Mouse (Mus musculus) liver, embryonic 13.5 days (tissue): Measurements from ENCODE around the gene Map2. TPM values are rescaled to one million over a fixed set of nuclear protein-coding genes. Genes with fewer than 3 reads are reported as not detected.

ENCODE experiments used
- ATAC-seq: fragments of 200-750 bp; cut with Nextera tagmentation; 2 replicates; pipeline ENCODE4 v1.8.0; 2017; ENCODE audit warnings: low read depth, mild to moderate bottlenecking, moderate number of reproducible peaks, moderate library complexity
- DNase-seq: peaks from one replicate; pipeline ENCODE4 v3.0.0; 2022
- H3K27ac ChIP-seq: fragments of 300-500 bp; sonication (generic); 2 replicates; pipeline ENCODE4 v1.5.1; 2015; ENCODE audit warnings: moderate library complexity, mild to moderate bottlenecking, inconsistent platforms
- H3K27me3 ChIP-seq: fragments of 300-500 bp; sonication (generic); 2 replicates; pipeline ENCODE4 v1.6.1; 2015; ENCODE audit warnings: mild to moderate bottlenecking, inconsistent platforms
- H3K36me3 ChIP-seq: fragments of 300-500 bp; sonication (generic); 2 replicates; pipeline ENCODE4 v1.6.1; 2015; ENCODE audit warnings: mild to moderate bottlenecking, inconsistent platforms
- H3K4me1 ChIP-seq: fragments of 300-500 bp; sonication (generic); replicated peaks from 2 replicates; pipeline ENCODE4 v1.6.1; 2015; ENCODE audit warnings: inconsistent platforms
- H3K4me2 ChIP-seq: fragments of 300-500 bp; sonication (generic); 2 replicates; pipeline ENCODE4 v1.6.1; 2015; ENCODE audit warnings: inconsistent platforms, mild to moderate bottlenecking, moderate library complexity
- H3K4me3 ChIP-seq: fragments of 300-500 bp; sonication (generic); replicated peaks from 2 replicates; pipeline ENCODE4 v1.5.1; 2015; ENCODE audit warnings: mild to moderate bottlenecking, inconsistent platforms
- H3K9ac ChIP-seq: fragments of 300-500 bp; sonication (generic); 2 replicates; pipeline ENCODE4 v1.6.1; 2015; ENCODE audit warnings: mild to moderate bottlenecking, inconsistent platforms
- H3K9me3 ChIP-seq: fragments of 300-500 bp; sonication (generic); replicated peaks from 2 replicates; pipeline ENCODE4 v1.6.1; 2016; ENCODE audit warnings: inconsistent platforms
- WGBS: fragments of 180-500 bp; shearing (Covaris S2); methylation state at CpG from one replicate; pipeline ENCODE4 v1.1.7; 2015; ENCODE audit not compliant: insufficient replicate concordance; 5-methylcytosine and 5-hydroxymethylcytosine counted together
- polyA plus RNA-seq: library from polyadenylated mRNA; unstranded; fragments of >200 nt; fragmentation: Nextera tagmentation; extraction: Ambion mirVana; gene quantifications from 2 replicates; pipeline ENCODE4 v1.2.1, GENCODE M21; 2015

Gene Map2
- polyA plus RNA-seq = 0.91 and 1.3 TPM in 2 replicates

- peak within 1 kb of the TSS; percentile 55 for H3K4me3 ChIP-seq
- under 1% methylated on average over 53 of the region's 61 CpGs for WGBS
- no peaks in the 10 kb centered on the region for H3K9me3 ChIP-seq
- H3K4me2 ChIP-seq = peak within 1 kb of the TSS; percentile 68
- peak; percentile 9 for DNase-seq
- ATAC-seq = peak; percentile 94
- H3K4me1 ChIP-seq = 0 out of 2 replicates have a peak, but pooled peaks cover 4% of the 10 kb centered on the region
- H3K9ac ChIP-seq = 0 out of 2 replicates have a peak within 1 kb of the TSS, but pooled peaks have one; percentile 9
- H3K27me3 ChIP-seq = peaks cover 13% of the 10 kb centered on the region; the same call in 1 of the 2 replicates
- H3K36me3 ChIP-seq = no peaks in the 10 kb centered on the region
- H3K27ac ChIP-seq = no peak within 1 kb of the TSS
These were observed at the start of gene Map2 for GRCm38 (mm10) chr1:66175041-66175665. Gene Map2 (plus strand): TSS chr1:66175273.

- no peaks in the 10 kb centered on the region for H3K4me1 ChIP-seq
- ATAC-seq (no peak), DNase-seq (no peak)
These were observed 42.1 kb upstream of the Map2 start for GRCm38 (mm10) chr1:66133014-66133413.

DNA sequence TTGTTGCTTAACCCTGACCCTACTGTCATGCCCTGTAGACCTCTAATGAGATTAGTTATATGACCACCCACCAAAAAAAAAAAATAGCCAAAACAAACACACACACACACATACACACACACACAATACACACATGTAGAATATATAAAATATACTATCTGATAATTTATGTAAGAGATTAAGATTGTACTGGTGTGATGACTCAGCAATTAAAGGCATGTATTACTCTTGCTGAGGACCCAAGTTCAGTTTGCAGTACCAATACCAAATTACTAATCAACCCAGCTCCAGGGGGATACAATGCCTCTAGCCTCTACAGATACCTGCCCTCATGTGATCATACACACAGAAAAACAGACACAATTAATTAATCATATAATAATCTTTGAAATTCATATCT, 39.7 kb upstream of the Map2 start:
- no peak overlapping the region for H3K27ac ChIP-seq
- no peaks in the 10 kb centered on the region for H3K4me1 ChIP-seq
- no peak for DNase-seq
- H3K36me3 ChIP-seq = no peaks in the 10 kb centered on the region
- no peak for ATAC-seq
- no peaks in the 10 kb centered on the region for H3K9me3 ChIP-seq
- no peak overlapping the region for H3K4me2 ChIP-seq
- H3K4me3 ChIP-seq = no peak overlapping the region
- H3K9ac ChIP-seq = no peak overlapping the region
- H3K27me3 ChIP-seq = no peaks in the 10 kb centered on the region

More at GRCm38 (mm10) chr1:66133014-66133413, 42.1 kb upstream of the Map2 start:
- no peaks in the 10 kb centered on the region for H3K9me3 ChIP-seq
- no peaks in the 10 kb centered on the region for H3K27me3 ChIP-seq
- H3K4me3 ChIP-seq = no peak overlapping the region
- no peak overlapping the region for H3K9ac ChIP-seq
- H3K4me2 ChIP-seq = no peak overlapping the region
- H3K27ac ChIP-seq = no peak overlapping the region
- no peaks in the 10 kb centered on the region for H3K36me3 ChIP-seq

GRCm38 (mm10) chr1:66140686-66141085, 34.4 kb upstream of the Map2 start:
- DNase-seq (no peak), ATAC-seq (no peak)
- H3K4me3 ChIP-seq = no peak overlapping the region
- H3K9ac ChIP-seq = no peak overlapping the region
- no peaks in the 10 kb centered on the region for H3K36me3 ChIP-seq
- H3K27me3 ChIP-seq = no peaks in the 10 kb centered on the region
- no peaks in the 10 kb centered on the region for H3K9me3 ChIP-seq
- WGBS = 73% methylated on average over 1 of the region's 1 CpGs
- H3K4me1 ChIP-seq = no peaks in the 10 kb centered on the region
- no peak overlapping the region for H3K27ac ChIP-seq
- H3K4me2 ChIP-seq = no peak overlapping the region

- Histone ChIP-seq H3K9me3 (no peaks in the 10 kb centered on the region), H3K27me3 (no peaks in the 10 kb centered on the region), H3K4me3 (no peak overlapping the region), H3K27ac (no peak overlapping the region), H3K9ac (no peak overlapping the region), H3K4me2 (no peak overlapping the region), H3K36me3 (no peaks in the 10 kb centered on the region), H3K4me1 (no peaks in the 10 kb centered on the region)
- 26% methylated on average over 3 of the region's 3 CpGs for WGBS
- DNase-seq (no peak), ATAC-seq (no peak)
These were observed 29.9 kb upstream of the Map2 start for GRCm38 (mm10) chr1:66145180-66145579.

DNA sequence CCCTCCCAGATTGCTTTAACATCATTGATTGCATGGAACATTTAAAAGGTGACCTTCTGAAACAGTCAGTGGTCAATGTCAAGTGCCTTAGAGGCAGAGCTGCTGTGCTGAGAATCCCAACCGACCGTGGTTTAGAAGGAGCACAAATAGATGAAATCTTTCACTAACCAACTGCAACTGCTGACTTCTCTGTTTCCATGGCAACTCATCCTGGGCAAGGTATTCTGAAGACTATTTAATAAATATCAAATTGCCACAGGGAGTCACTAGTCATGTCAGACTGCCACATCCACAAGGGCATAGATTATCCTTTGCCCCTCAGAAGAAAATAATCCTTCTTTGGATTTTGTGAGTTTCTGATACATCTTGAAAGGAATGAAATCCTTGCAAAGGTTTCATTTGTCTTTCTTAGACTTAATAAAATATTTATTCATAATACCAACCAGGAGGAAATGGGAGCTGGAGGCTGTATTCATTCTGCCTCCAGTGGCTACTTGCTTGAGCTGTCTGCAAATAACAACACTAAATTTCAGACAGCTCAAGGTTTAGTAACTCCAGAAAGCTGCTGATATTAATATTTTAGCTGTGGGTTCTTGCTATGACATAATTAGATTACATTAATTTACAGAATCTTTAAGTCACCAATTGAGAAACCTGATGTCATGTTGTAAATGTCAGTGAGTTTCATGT, 26.1 kb upstream of the Map2 start:
- Histone ChIP-seq H3K36me3 (no peaks in the 10 kb centered on the region), H3K4me1 (no peaks in the 10 kb centered on the region), H3K4me2 (no peak overlapping the region), H3K4me3 (no peak overlapping the region), H3K27ac (no peak overlapping the region), H3K9me3 (no peaks in the 10 kb centered on the region), H3K27me3 (no peaks in the 10 kb centered on the region), H3K9ac (no peak overlapping the region)
- 72% methylated on average over 2 of the region's 2 CpGs for WGBS
- DNase-seq (no peak), ATAC-seq (no peak)

- Histone ChIP-seq H3K4me3 (no peak overlapping the region), H3K27me3 (no peaks in the 10 kb centered on the region), H3K9ac (no peak overlapping the region), H3K27ac (no peak overlapping the region), H3K4me2 (no peak overlapping the region), H3K9me3 (no peaks in the 10 kb centered on the region), H3K4me1 (no peaks in the 10 kb centered on the region), H3K36me3 (no peaks in the 10 kb centered on the region)
- 55% methylated on average over 3 of the region's 3 CpGs for WGBS
- DNase-seq (no peak), ATAC-seq (no peak)
These were observed 24.3 kb upstream of the Map2 start for GRCm38 (mm10) chr1:66150806-66151205.

- no peaks in the 10 kb centered on the region for H3K36me3 ChIP-seq
- DNase-seq = no peak
- no peaks in the 10 kb centered on the region for H3K4me1 ChIP-seq
- ATAC-seq = no peak
- no peaks in the 10 kb centered on the region for H3K9me3 ChIP-seq
- WGBS = 73% methylated on average over 2 of the region's 2 CpGs
- H3K9ac ChIP-seq = no peak overlapping the region
- no peaks in the 10 kb centered on the region for H3K27me3 ChIP-seq
- no peak overlapping the region for H3K27ac ChIP-seq
- H3K4me2 ChIP-seq = no peak overlapping the region
- no peak overlapping the region for H3K4me3 ChIP-seq
These were observed 17.9 kb upstream of the Map2 start for GRCm38 (mm10) chr1:66157135-66157534.

- DNase-seq = no peak
These were observed 17.5 kb upstream of the Map2 start for GRCm38 (mm10) chr1:66157589-66157988.

GRCm38 (mm10) chr1:66164648-66165047, 10.4 kb upstream of the Map2 start:
- H3K36me3 ChIP-seq = no peaks in the 10 kb centered on the region
- H3K4me1 ChIP-seq = no peaks in the 10 kb centered on the region
- no peak overlapping the region for H3K4me3 ChIP-seq
- WGBS = 52% methylated on average over 2 of the region's 2 CpGs
- no peaks in the 10 kb centered on the region for H3K27me3 ChIP-seq
- no peak overlapping the region for H3K4me2 ChIP-seq
- no peak for DNase-seq
- no peaks in the 10 kb centered on the region for H3K9me3 ChIP-seq
- no peak for ATAC-seq
- no peak overlapping the region for H3K9ac ChIP-seq
- no peak overlapping the region for H3K27ac ChIP-seq

More at GRCm38 (mm10) chr1:66157589-66157988, 17.5 kb upstream of the Map2 start:
- Histone ChIP-seq H3K9me3 (no peaks in the 10 kb centered on the region), H3K36me3 (no peaks in the 10 kb centered on the region), H3K9ac (no peak overlapping the region), H3K27me3 (no peaks in the 10 kb centered on the region), H3K27ac (no peak overlapping the region), H3K4me1 (no peaks in the 10 kb centered on the region), H3K4me2 (no peak overlapping the region), H3K4me3 (no peak overlapping the region)
- ATAC-seq = no peak

- Histone ChIP-seq H3K36me3 (no peaks in the 10 kb centered on the region), H3K4me1 (no peaks in the 10 kb centered on the region), H3K9ac (no peak overlapping the region), H3K27me3 (no peaks in the 10 kb centered on the region), H3K4me3 (no peak overlapping the region), H3K27ac (no peak overlapping the region), H3K4me2 (no peak overlapping the region), H3K9me3 (no peaks in the 10 kb centered on the region)
- no peak for DNase-seq
- ATAC-seq = no peak
- 42% methylated on average over 5 of the region's 5 CpGs for WGBS
These were observed 6.4 kb upstream of the Map2 start for GRCm38 (mm10) chr1:66168722-66169121.

DNA sequence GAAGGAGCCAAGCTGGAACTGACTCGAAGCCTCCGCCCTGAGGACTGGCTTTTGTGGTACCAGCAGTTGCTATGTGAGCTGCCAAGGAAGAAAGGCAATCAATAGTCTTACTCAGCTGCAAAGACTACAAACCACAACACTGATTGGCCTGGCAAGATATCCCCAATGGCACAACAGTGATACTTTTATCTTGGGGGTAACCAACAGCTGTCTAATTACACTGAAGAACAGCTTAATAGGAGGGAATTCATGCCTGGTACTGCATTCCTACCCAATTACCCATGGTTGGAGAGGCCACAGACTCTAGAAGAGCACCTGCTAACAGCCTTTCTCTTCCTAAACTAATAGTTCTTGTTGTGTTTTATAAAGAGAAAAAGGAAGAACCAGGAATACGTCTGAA, 2.9 kb upstream of the Map2 start:
- 54% methylated on average over 3 of the region's 3 CpGs for WGBS
- Histone ChIP-seq H3K27me3 (peaks cover 13% of the 10 kb centered on the region; the same call in 1 of the 2 replicates), H3K36me3 (no peaks in the 10 kb centered on the region), H3K4me2 (no peak overlapping the region), H3K9me3 (no peaks in the 10 kb centered on the region), H3K4me3 (no peak overlapping the region), H3K9ac (no peak overlapping the region), H3K4me1 (0 out of 2 replicates have a peak, but pooled peaks cover 4% of the 10 kb centered on the region), H3K27ac (no peak overlapping the region)
- ATAC-seq (no peak), DNase-seq (no peak)
